Mouse (Mus musculus): ENCODE data around the gene Adamtsl4.

GRCm38 (mm10) chr3:95728906-95729305, 41.2 kb upstream of the Adamtsl4 start:
- TF ChIP-seq CTCF (IDR thresholded peaks at IDR 0.05; ENCODE audit: low read depth) = no peak
- TF ChIP-seq EP300 (IDR thresholded peaks at IDR 0.05; ENCODE audit: low read depth) = no peak
